Mouse (Mus musculus) ES-E14 (cell line): ENCODE data around the gene Nav3. TPM values are rescaled to one million over a fixed set of nuclear protein-coding genes. Genes with fewer than 3 reads are reported as not detected.

Experiments used
- DNase-seq: peaks from one replicate; pipeline ENCODE4 v3.0.0-alpha.2; 2013; ENCODE audit warnings: low read depth, low spot score
- H3K27ac ChIP-seq: 2 replicates; pipeline ENCODE4 v1.5.1; 2012; ENCODE audit warnings: low read depth, mild to moderate bottlenecking, low read length, moderate library complexity, mixed read lengths; ENCODE audit not compliant: poor library complexity, insufficient read depth, severe bottlenecking
- H3K36me3 ChIP-seq: 2 replicates; pipeline ENCODE4 v1.6.1; 2012; ENCODE audit warnings: mild to moderate bottlenecking, low read length, moderate library complexity, mixed read lengths; ENCODE audit not compliant: control insufficient read depth, poor library complexity, insufficient read depth, severe bottlenecking
- H3K4me1 ChIP-seq, 2 experiments: fragments of 150-350 bp in 1 of 2; sonication (generic) in 1 of 2; 2 replicates each; pipeline ENCODE4 v1.6.1; 2012; ENCODE audit warnings: low read length in 2 of 2, mild to moderate bottlenecking in 1 of 2, mixed read lengths in 1 of 2; ENCODE audit not compliant: control insufficient read depth in 2 of 2, insufficient read depth in 2 of 2, poor library complexity in 1 of 2
- H3K4me3 ChIP-seq, 2 experiments: fragments of 150-350 bp in 1 of 2; sonication (generic) in 1 of 2; 2 replicates each; pipeline ENCODE4 v1.5.1; 2012; ENCODE audit warnings: low read length in 2 of 2, low read depth in 1 of 2, mild to moderate bottlenecking in 1 of 2, mixed read lengths in 1 of 2; ENCODE audit not compliant: insufficient read depth in 1 of 2, poor library complexity in 1 of 2, severe bottlenecking in 1 of 2
- H3K9ac ChIP-seq: 2 replicates; pipeline ENCODE4 v1.6.1; 2012; ENCODE audit warnings: low read depth, mild to moderate bottlenecking, low read length, mixed read lengths; ENCODE audit not compliant: poor library complexity, insufficient read depth, severe bottlenecking
- H3K9me3 ChIP-seq: fragments of 150-350 bp; sonication (generic); 2 replicates; pipeline ENCODE4 v1.6.1; 2012; ENCODE audit warnings: low read depth, mild to moderate bottlenecking, low read length; ENCODE audit not compliant: control insufficient read depth, insufficient read depth
- CHD2 ChIP-seq: IDR thresholded peaks from 2 replicates; pipeline ENCODE4 v1.6.1; 2014; ENCODE audit warnings: mild to moderate bottlenecking, low read depth, low read length, inconsistent platforms
- HCFC1 ChIP-seq: IDR thresholded peaks from 2 replicates; pipeline ENCODE4 v1.6.1; 2012; ENCODE audit warnings: low read length, inconsistent platforms, borderline replicate concordance; ENCODE audit not compliant: insufficient read depth
- MAFK ChIP-seq: IDR thresholded peaks from 2 replicates; pipeline ENCODE4 v1.6.1; 2014; ENCODE audit warnings: mild to moderate bottlenecking, low read depth, low read length, inconsistent platforms; ENCODE audit not compliant: insufficient read depth
- ZC3H11A ChIP-seq: IDR thresholded peaks from 2 replicates; pipeline ENCODE4 v1.6.1; 2012; ENCODE audit warnings: low read depth, mild to moderate bottlenecking, inconsistent platforms, low read length, borderline replicate concordance
- ZNF384 ChIP-seq: IDR thresholded peaks from 2 replicates; pipeline ENCODE4 v1.6.1; 2012; ENCODE audit warnings: low read depth, low read length, inconsistent platforms
- in situ Hi-C, 2 experiments: fragments of 600-800 bp; cut with MboI; formaldehyde crosslinking; loops; one replicate each; pipeline ENCODE4 v1.15.1; 2025; ENCODE audit warnings: low sequenced_read_pairs in 2 of 2, inconsistent platforms in 1 of 2; ENCODE audit not compliant: unreplicated experiment in 2 of 2
- total RNA-seq: library from RNA; depleted of rRNA; stranded (reverse); fragments of 300-350 nt; gene quantifications from 2 replicates; pipeline ENCODE4 v1.2.3, GENCODE M21; 2012

Gene Nav3
- total RNA-seq, 1 experiment, result 1.4 TPM

- DNase-seq, result no peak
- no peak for TF ChIP-seq HCFC1
- TF ChIP-seq ZNF384, result no peak
- TF ChIP-seq ZC3H11A, result no peak
- no peak for TF ChIP-seq MAFK
- no peak for TF ChIP-seq CHD2
- Histone ChIP-seq H3K27ac (no peak overlapping the region), H3K4me3 (no peak overlapping the region), H3K4me1 (no peaks in the 10 kb centered on the region), H3K36me3 (no peaks in the 10 kb centered on the region), H3K9ac (no peak overlapping the region), H3K9me3 (no peaks in the 10 kb centered on the region)
- in situ Hi-C loops, result no loop called here
Observed at GRCm38 (mm10) chr10:110283879-110284278, 172.1 kb downstream of the Nav3 start.

DNA sequence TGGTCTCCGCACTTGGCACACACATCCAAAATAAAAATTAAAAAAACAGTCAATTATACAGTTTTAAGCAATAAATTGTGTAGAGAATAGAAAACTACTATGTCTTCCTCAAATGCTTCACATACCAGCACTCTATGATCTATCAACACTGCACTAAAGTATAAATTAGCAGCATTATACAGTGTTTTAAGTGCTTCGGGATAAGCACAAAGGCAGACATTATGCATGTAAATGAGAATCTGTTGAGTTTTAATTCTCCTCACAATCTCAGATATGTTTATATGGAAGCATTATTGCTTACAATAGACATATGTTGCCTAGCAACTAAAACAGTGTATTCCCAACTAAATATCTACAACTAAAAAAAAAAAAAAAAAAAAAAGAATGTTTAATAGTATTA lies 183.2 kb downstream of the Nav3 start:
- DNase-seq, result no peak
- in situ Hi-C loops, result no loop called here
- H3K36me3 ChIP-seq, result no peaks in the 10 kb centered on the region

DNA sequence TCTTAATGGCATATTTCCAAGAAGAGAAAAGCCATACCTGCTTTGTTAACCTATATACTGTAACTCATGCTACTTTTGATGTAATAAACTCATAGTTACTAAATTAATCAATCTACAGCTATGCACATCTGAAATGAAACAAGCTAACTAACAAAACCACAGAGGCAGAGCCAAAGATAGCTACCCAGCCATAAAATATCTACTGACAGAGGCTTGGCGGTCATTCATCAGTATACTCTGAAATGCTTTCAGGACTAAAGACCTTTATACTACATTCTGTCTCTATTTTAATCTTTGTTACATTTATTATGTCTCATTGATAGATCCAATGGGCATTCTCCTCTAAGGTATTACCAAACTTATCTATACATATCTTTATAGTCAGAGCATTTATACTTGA lies 185.4 kb downstream of the Nav3 start:
- Histone ChIP-seq H3K4me1 (no peaks in the 10 kb centered on the region), H3K9ac (no peak overlapping the region), H3K27ac (no peak overlapping the region), H3K36me3 (no peaks in the 10 kb centered on the region), H3K4me3 (no peak overlapping the region), H3K9me3 (no peaks in the 10 kb centered on the region)
- no peak for DNase-seq
- TF ChIP-seq ZC3H11A (no peak), MAFK (no peak), HCFC1 (no peak), CHD2 (no peak), ZNF384 (no peak)
- in situ Hi-C loops, result no loop called here

More for the DNA sequence above, 183.2 kb downstream of the Nav3 start:
- no peak overlapping the region for H3K9ac ChIP-seq
- H3K4me3 ChIP-seq, result no peak overlapping the region
- H3K27ac ChIP-seq, result no peak overlapping the region
- H3K4me1 ChIP-seq, result no peaks in the 10 kb centered on the region
- H3K9me3 ChIP-seq, result no peaks in the 10 kb centered on the region
- TF ChIP-seq HCFC1, result no peak
- no peak for TF ChIP-seq ZNF384
- no peak for TF ChIP-seq CHD2
- no peak for TF ChIP-seq ZC3H11A
- TF ChIP-seq MAFK, result no peak

DNA sequence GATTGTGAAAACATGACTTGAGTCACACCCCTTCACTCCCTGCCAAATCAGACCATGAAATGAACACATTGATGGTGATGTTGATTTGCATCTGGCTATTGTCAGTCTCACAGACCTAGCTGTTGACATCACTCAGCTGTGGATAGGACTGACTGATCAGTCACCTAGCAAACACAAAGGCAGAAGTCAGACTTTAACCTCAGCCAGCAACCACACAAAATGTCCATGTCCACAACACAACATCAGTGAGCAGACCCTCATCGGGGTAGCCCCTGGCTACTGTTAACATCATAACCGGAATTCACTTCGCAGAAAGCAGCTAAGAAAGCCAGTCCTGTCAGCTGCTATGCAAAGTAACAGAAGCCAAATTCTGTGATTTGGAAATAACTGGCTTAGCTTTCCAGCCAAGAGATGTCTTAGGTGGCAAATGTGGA lies 213.9 kb downstream of the Nav3 start:
- Histone ChIP-seq H3K4me1 (no peaks in the 10 kb centered on the region), H3K4me3 (no peak overlapping the region), H3K36me3 (no peaks in the 10 kb centered on the region), H3K27ac (no peak overlapping the region), H3K9ac (no peak overlapping the region), H3K9me3 (no peaks in the 10 kb centered on the region)
- TF ChIP-seq CHD2 (no peak), ZNF384 (no peak), MAFK (no peak), ZC3H11A (no peak), HCFC1 (no peak)
- DNase-seq, result no peak
- in situ Hi-C loops, result no loop called here

GRCm38 (mm10) chr10:110240667-110241066 lies 215.3 kb downstream of the Nav3 start:
- Histone ChIP-seq H3K4me1 (no peaks in the 10 kb centered on the region), H3K9me3 (no peaks in the 10 kb centered on the region), H3K9ac (no peak overlapping the region), H3K36me3 (no peaks in the 10 kb centered on the region), H3K27ac (no peak overlapping the region), H3K4me3 (no peak overlapping the region)
- no peak for DNase-seq
- in situ Hi-C loops, result no loop called here
- TF ChIP-seq CHD2, result no peak
- TF ChIP-seq ZC3H11A, result no peak
- no peak for TF ChIP-seq MAFK
- TF ChIP-seq HCFC1, result no peak
- no peak for TF ChIP-seq ZNF384
